Mouse (Mus musculus) cerebellum, adult 2 months (tissue): ENCODE results near the gene Iqcd. TPM values are rescaled to one million over a fixed set of nuclear protein-coding genes. Genes with fewer than 3 reads are reported as not detected.

ENCODE experiments used
- DNase-seq, 2 experiments: peaks; one replicate each; pipeline ENCODE4 v3.0.0; 2021
- H3K27ac ChIP-seq: fragments of 200-500 bp; 2 replicates; pipeline ENCODE4 v1.5.1; 2012; ENCODE audit warnings: low read length, control low read depth, inconsistent platforms; ENCODE audit not compliant: insufficient read depth
- H3K27me3 ChIP-seq: fragments of 200-500 bp; 2 replicates; pipeline ENCODE4 v1.6.1; 2012; ENCODE audit warnings: inconsistent platforms, mild to moderate bottlenecking, low read length, moderate library complexity; ENCODE audit not compliant: control insufficient read depth, insufficient read depth
- H3K4me1 ChIP-seq: fragments of 200-500 bp; 2 replicates; pipeline ENCODE4 v1.6.1; 2011; ENCODE audit warnings: low read length; ENCODE audit not compliant: control insufficient read depth, insufficient read depth
- H3K4me3 ChIP-seq: fragments of 200-500 bp; replicated peaks from 2 replicates; pipeline ENCODE3; 2011; ENCODE audit warnings: mild to moderate bottlenecking, low read depth, low read length, control low read depth; ENCODE audit not compliant: insufficient read depth
- CTCF ChIP-seq: fragments of 200-500 bp; IDR thresholded peaks from 2 replicates; pipeline ENCODE4 v1.5.1; 2011; ENCODE audit warnings: low read depth, mild to moderate bottlenecking, control low read depth, low read length, moderate library complexity, borderline replicate concordance; ENCODE audit not compliant: insufficient read depth
- POLR2A ChIP-seq: fragments of 200-500 bp; IDR thresholded peaks from 2 replicates; pipeline ENCODE4 v1.6.1; 2011; ENCODE audit warnings: low read length, control low read depth, borderline replicate concordance; ENCODE audit not compliant: insufficient read depth
- WGBS: fragments of 180-500 bp; shearing (Covaris S2); methylation state at CpG from one replicate; pipeline ENCODE4 v1.1.7; 2018; 5-methylcytosine and 5-hydroxymethylcytosine counted together
- polyA plus RNA-seq: library from polyadenylated mRNA; depleted of rRNA; stranded (reverse); fragments of >200 nt; gene quantifications from 2 replicates; pipeline ENCODE4 v1.2.3, GENCODE M21; 2012

Gene Iqcd
- polyA plus RNA-seq, 1 experiment, result 1.8 TPM

GRCm38 (mm10) chr5:120609246-120609775 is 20.5 kb downstream of the Iqcd start:
- no peak for DNase-seq
- no peak overlapping the region for H3K4me3 ChIP-seq
- TF ChIP-seq POLR2A (no peak), CTCF (no peak)
- H3K27me3 ChIP-seq, result no peaks in the 10 kb centered on the region
- 62% methylated on average over 16 of the region's 16 CpGs for WGBS
- H3K27ac ChIP-seq, result no peak overlapping the region
- peaks cover 8% of the 10 kb centered on the region for H3K4me1 ChIP-seq

DNA sequence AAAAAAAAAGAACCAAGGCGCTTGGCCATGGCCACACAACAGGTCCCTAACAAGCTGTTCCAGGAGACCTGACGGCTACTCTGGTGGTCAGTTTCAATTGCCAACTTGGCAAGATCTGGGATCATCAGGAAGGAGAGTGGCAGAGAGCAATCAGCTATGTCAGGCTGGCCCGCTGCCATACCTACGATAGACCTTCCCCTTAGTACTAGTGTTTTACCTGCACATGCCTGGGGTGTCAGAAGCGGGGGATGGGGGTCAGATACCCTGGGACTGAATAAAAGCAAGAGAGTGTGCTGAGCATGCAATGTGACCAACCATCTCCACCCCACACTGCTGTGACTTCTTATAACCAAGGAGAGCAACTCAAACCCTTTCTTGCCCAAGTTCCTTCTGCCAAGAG is 22.1 kb downstream of the Iqcd start:
- no peaks in the 10 kb centered on the region for H3K27me3 ChIP-seq
- TF ChIP-seq CTCF (no peak), POLR2A (no peak)
- H3K27ac ChIP-seq, result no peak overlapping the region
- peak in 1 of 2 experiments; percentile 44 for DNase-seq
- H3K4me3 ChIP-seq, result no peak overlapping the region
- WGBS, result 48% methylated on average over 5 of the region's 5 CpGs
- peaks cover 8% of the 10 kb centered on the region for H3K4me1 ChIP-seq

GRCm38 (mm10) chr5:120611416-120611815 is 22.6 kb downstream of the Iqcd start:
- peak in 1 of 2 experiments; percentile 44 for DNase-seq
- Histone ChIP-seq H3K27me3 (no peaks in the 10 kb centered on the region), H3K27ac (no peak overlapping the region), H3K4me1 (peaks cover 8% of the 10 kb centered on the region), H3K4me3 (peak overlapping the region; percentile 72)
- no peak for TF ChIP-seq CTCF
- no peak for TF ChIP-seq POLR2A
- 20% methylated on average over 8 of the region's 8 CpGs for WGBS

GRCm38 (mm10) chr5:120612442-120612821 is 23.6 kb downstream of the Iqcd start, which contains the start of the genes Rita1 and Ddx54:
Rita1 (minus strand) TSS chr5:120612589.
Ddx54 (plus strand) TSS chr5:120612739.
- DNase-seq, result peak; percentile 96 to 100
- TF ChIP-seq CTCF (no peak), POLR2A (peak; percentile 80)
- Histone ChIP-seq H3K4me1 (peaks cover 8% of the 10 kb centered on the region), H3K4me3 (peak within 1 kb of the TSS; percentile 97), H3K27ac (peak within 1 kb of the TSS; percentile 97), H3K27me3 (no peaks in the 10 kb centered on the region)
- under 1% methylated on average over 22 of the region's 22 CpGs for whole genome bisulfite sequencing

DNA sequence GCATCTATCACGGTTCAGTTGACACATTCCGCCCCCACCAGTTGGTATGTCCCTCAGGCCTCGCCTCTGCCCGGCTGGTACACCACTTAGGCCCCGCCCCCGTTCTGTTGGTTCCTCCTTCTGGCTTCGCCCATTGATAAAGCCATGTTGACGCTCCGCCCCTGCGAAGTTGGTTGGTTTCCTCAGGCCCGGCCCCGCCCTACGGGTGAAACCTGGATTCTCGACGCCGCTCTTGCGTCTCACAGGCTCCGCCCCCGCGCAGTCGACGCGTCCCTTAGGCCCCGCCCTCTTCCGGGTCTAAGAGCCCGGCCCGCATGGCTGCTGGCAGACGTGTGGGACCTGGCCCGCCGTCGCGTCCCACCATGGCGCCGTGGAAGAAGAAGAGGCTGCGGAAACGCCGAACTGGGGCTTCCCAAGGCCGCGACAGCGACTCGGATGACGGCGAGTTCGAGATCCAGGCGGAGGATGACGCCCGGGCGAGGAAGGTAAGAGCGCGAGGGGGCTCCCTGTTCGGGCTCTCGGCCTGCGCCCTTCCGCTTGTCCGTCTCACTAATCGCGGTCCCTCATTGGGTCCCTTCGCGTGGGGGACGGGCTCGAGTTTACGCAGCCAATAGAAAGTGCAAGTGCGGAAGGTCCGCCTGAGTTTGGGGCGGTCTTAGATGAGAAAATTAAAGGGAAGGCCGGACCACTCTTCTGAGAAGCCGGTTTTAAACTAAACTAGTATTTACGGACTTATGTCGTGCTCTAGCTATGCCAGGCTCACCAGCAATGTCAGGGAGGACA is 24.2 kb downstream of the Iqcd start:
- Histone ChIP-seq H3K4me1 (peaks cover 8% of the 10 kb centered on the region), H3K27me3 (no peaks in the 10 kb centered on the region), H3K27ac (peak overlapping the region; percentile 97), H3K4me3 (peak overlapping the region; percentile 97)
- under 1% methylated on average over 69 of the region's 69 CpGs for WGBS
- TF ChIP-seq CTCF (no peak), POLR2A (peak; percentile 69)
- DNase-seq, result peak; percentile 100

DNA sequence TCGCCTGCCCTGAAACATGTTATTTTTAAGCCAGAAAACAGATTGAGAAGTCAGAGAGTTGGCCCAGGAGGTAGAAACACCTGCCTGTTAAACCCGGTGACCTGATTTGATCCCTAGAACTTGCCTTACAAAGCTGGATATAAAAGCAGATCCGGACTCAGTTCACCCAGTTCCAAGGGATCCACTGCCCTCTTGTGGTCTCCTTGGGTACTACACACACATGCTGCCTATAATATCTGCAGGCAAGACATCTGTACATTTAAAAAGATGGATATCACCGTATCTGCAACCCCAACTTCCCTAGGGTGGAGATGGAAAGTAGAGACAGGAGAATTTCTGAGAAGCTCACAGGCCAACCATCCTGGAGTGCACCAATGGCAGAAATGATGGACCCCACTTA is 27.1 kb downstream of the Iqcd start:
- Histone ChIP-seq H3K4me3 (no peak overlapping the region), H3K27ac (no peak overlapping the region), H3K27me3 (no peaks in the 10 kb centered on the region), H3K4me1 (peaks cover 10% of the 10 kb centered on the region; the same call in 1 of the 2 replicates)
- no peak for DNase-seq
- WGBS, result 90% methylated on average over 4 of the region's 4 CpGs
- TF ChIP-seq CTCF (peak; percentile 45), POLR2A (no peak)

DNA sequence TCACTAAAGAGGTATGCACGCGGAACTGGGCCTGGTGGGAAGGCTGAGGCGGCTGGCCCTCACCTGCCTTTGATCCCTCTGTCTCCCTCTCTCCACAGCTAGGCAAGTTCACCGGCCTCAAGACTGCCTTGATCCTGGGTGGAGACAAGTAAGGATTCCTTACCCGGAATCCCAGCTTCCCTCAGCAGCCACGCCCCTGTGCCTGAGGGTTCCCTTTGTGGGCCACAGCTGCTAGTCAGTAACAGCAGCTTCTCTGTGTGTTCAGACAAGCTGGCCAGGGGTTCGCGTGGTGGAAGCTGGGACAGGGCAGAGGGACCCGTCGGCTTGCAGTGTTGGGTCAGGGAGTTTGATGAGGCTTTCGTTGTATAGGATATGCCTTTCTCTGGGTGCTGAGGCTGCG is 30.0 kb downstream of the Iqcd start:
- H3K4me1 ChIP-seq, result peaks cover 4% of the 10 kb centered on the region; the same call in 1 of the 2 replicates
- no peaks in the 10 kb centered on the region for H3K27me3 ChIP-seq
- WGBS, result 86% methylated on average over 12 of the region's 12 CpGs
- no peak for DNase-seq
- no peak for TF ChIP-seq POLR2A
- TF ChIP-seq CTCF, result no peak
- H3K27ac ChIP-seq, result no peak overlapping the region
- no peak overlapping the region for H3K4me3 ChIP-seq

DNA sequence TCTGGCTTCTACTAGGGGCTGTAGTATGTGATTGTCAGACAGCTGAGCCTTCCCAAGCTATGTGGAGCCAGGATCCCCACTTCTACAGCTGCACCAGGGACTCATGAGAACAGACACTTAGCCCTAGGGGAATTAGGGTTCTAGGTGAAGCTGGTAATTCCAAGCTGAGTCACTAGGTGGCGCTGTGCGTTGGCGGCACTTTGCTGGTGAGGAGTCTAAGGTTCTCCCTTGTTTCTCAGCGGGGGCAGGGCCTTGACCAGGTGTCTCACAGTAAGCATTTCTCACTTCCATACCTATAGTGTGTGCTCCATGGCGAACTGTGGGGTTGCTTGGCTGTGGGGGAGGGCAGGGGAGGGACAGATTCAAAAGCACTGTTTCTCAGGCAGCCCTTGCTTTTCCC is 30.4 kb downstream of the Iqcd start:
- DNase-seq, result peak; percentile 69 to 80
- WGBS, result 7% methylated on average over 5 of the region's 5 CpGs
- Histone ChIP-seq H3K27me3 (no peaks in the 10 kb centered on the region), H3K27ac (no peak overlapping the region), H3K4me1 (peaks cover 7% of the 10 kb centered on the region), H3K4me3 (no peak overlapping the region)
- no peak for TF ChIP-seq POLR2A
- peak; percentile 96 for TF ChIP-seq CTCF
